Mouse (Mus musculus) bone marrow macrophage, adult 2 months (primary cell): ENCODE results near the gene Cd47.

ENCODE experiments used
- CTCF ChIP-seq: IDR thresholded peaks from 2 replicates; pipeline ENCODE4 v1.5.1; 2012; ENCODE audit warnings: low read depth, mild to moderate bottlenecking, low read length, moderate library complexity
- POLR2A ChIP-seq: IDR thresholded peaks from 2 replicates; pipeline ENCODE4 v1.6.1; 2012; ENCODE audit warnings: mild to moderate bottlenecking, low read depth, low read length, borderline replicate concordance

- TF ChIP-seq POLR2A (no peak), CTCF (no peak)
These were observed 23.4 kb upstream of the Cd47 start for GRCm38 (mm10) chr16:49776981-49777380.
